Mouse (Mus musculus) kidney, postnatal 0 days (tissue): ENCODE data around the gene Rnpep. TPM values are rescaled to one million over a fixed set of nuclear protein-coding genes. Genes with fewer than 3 reads are reported as not detected.

Experiments
- ATAC-seq: fragments of 200-750 bp; cut with Nextera tagmentation; replicated peaks from 2 replicates; pipeline ENCODE4 v1.8.0; 2017; ENCODE audit warnings: low read depth, moderate number of reproducible peaks, moderate TSS enrichment, moderate library complexity; ENCODE audit not compliant: low FRiP score
- DNase-seq: peaks from one replicate; pipeline ENCODE4 v3.0.0-alpha.2; 2016; ENCODE audit warnings: low spot score
- H3K27ac ChIP-seq: fragments of 300-500 bp; sonication (generic); 2 replicates; pipeline ENCODE4 v1.5.1; 2014; ENCODE audit warnings: mild to moderate bottlenecking
- H3K27me3 ChIP-seq: fragments of 300-500 bp; sonication (generic); 2 replicates; pipeline ENCODE4 v1.6.1; 2014; ENCODE audit warnings: low read length, mixed read lengths; ENCODE audit not compliant: insufficient read depth
- H3K36me3 ChIP-seq: fragments of 300-500 bp; sonication (generic); 2 replicates; pipeline ENCODE4 v1.6.1; 2014; ENCODE audit warnings: low read length, mixed read lengths; ENCODE audit not compliant: insufficient read depth
- H3K4me1 ChIP-seq: fragments of 300-500 bp; sonication (generic); replicated peaks from 2 replicates; pipeline ENCODE4 v1.6.1; 2014; ENCODE audit warnings: antibody characterized with exemption, low read length, mixed read lengths; ENCODE audit not compliant: insufficient read depth
- H3K4me2 ChIP-seq: fragments of 300-500 bp; sonication (generic); 2 replicates; pipeline ENCODE4 v1.6.1; 2014; ENCODE audit warnings: mild to moderate bottlenecking, low read length, moderate library complexity, mixed read lengths
- H3K4me3 ChIP-seq: fragments of 300-500 bp; sonication (generic); replicated peaks from 2 replicates; pipeline ENCODE4 v1.5.1; 2014; ENCODE audit warnings: low read depth, low read length
- H3K9ac ChIP-seq: fragments of 300-500 bp; sonication (generic); 2 replicates; pipeline ENCODE4 v1.6.1; 2014; ENCODE audit warnings: low read depth, low read length
- H3K9me3 ChIP-seq: fragments of 300-500 bp; sonication (generic); replicated peaks from 2 replicates; pipeline ENCODE4 v1.6.1; 2016; ENCODE audit warnings: low read length, inconsistent platforms, mixed read lengths
- CTCF ChIP-seq: IDR thresholded peaks from 2 replicates; pipeline ENCODE4 v1.5.1; 2016; ENCODE audit warnings: antibody characterized with exemption, low read depth, mild to moderate bottlenecking, moderate library complexity
- WGBS: fragments of 180-500 bp; shearing (Covaris S2); extraction: QIAGEN DNeasy Blood & Tissue Kit; methylation state at CpG from one replicate; pipeline ENCODE4 v1.1.7; 2014; 5-methylcytosine and 5-hydroxymethylcytosine counted together
- polyA plus RNA-seq: library from polyadenylated mRNA; unstranded; fragments of >200 nt; fragmentation: Nextera tagmentation; extraction: Ambion mirVana; gene quantifications from 2 replicates; pipeline ENCODE4 v1.2.1, GENCODE M21; 2015

Rnpep gene
- polyA plus RNA-seq, 1 experiment from 2014 or later = 56.5 TPM

GRCm38 (mm10) chr1:135313284-135314031 lies 29.6 kb upstream of the Rnpep start, which contains the start of gene Timm17a:
Gene Timm17a, minus strand, starts transcription at chr1:135313778.
- Histone ChIP-seq H3K27me3 (no peaks in the 10 kb centered on the region), H3K4me2 (peak within 1 kb of the TSS; percentile 89), H3K36me3 (peaks cover 8% of the 10 kb centered on the region; the same call in 1 of the 2 replicates), H3K9me3 (no peaks in the 10 kb centered on the region), H3K9ac (peak within 1 kb of the TSS; percentile 92), H3K4me3 (peak within 1 kb of the TSS; percentile 90), H3K27ac (peak within 1 kb of the TSS; percentile 89), H3K4me1 (peaks cover 9% of the 10 kb centered on the region)
- peak; percentile 98 for DNase-seq
- peak; percentile 98 for ATAC-seq
- no peak for TF ChIP-seq CTCF
- under 1% methylated on average over 51 of the region's 51 CpGs for WGBS

DNA sequence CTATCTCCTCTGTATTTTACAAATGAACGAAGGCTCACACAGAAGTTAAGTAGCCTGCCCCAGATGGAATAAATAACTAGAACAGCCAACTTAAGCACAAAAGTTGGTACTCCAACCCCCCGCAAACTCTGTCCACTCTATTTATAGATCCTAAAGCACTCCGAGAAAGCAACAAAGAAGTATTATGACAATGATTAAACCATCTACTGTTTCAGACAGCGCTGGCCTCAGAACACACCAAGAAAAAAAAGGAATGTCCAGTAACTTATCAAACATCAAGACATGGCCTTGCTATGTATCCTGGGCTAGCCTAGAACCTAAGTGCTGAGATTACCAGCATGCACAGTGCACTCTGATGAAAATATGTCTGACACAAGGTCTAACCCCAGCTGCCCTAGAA lies 28.3 kb upstream of the Rnpep start:
- Histone ChIP-seq H3K9ac (peak overlapping the region; percentile 92; the same call in 1 of the 2 replicates), H3K27me3 (no peaks in the 10 kb centered on the region), H3K4me3 (peak overlapping the region; percentile 90), H3K9me3 (no peaks in the 10 kb centered on the region), H3K27ac (no peak overlapping the region), H3K4me2 (peak overlapping the region; percentile 89), H3K4me1 (peaks cover 9% of the 10 kb centered on the region), H3K36me3 (peaks cover 18% of the 10 kb centered on the region)
- no peak for TF ChIP-seq CTCF
- WGBS = 75% methylated on average over 4 of the region's 4 CpGs
- DNase-seq (no peak), ATAC-seq (no peak)

- peaks cover 9% of the 10 kb centered on the region for H3K4me1 ChIP-seq
- ATAC-seq (no peak), DNase-seq (no peak)
- no peaks in the 10 kb centered on the region for H3K27me3 ChIP-seq
- WGBS = 78% methylated on average over 6 of the region's 6 CpGs
- H3K9ac ChIP-seq = no peak overlapping the region
- TF ChIP-seq CTCF = no peak
- no peak overlapping the region for H3K4me3 ChIP-seq
- no peak overlapping the region for H3K27ac ChIP-seq
- no peak overlapping the region for H3K4me2 ChIP-seq
- peaks cover 23% of the 10 kb centered on the region for H3K36me3 ChIP-seq
- no peaks in the 10 kb centered on the region for H3K9me3 ChIP-seq
Measured at GRCm38 (mm10) chr1:135311356-135311755, 27.5 kb upstream of the Rnpep start.

DNA sequence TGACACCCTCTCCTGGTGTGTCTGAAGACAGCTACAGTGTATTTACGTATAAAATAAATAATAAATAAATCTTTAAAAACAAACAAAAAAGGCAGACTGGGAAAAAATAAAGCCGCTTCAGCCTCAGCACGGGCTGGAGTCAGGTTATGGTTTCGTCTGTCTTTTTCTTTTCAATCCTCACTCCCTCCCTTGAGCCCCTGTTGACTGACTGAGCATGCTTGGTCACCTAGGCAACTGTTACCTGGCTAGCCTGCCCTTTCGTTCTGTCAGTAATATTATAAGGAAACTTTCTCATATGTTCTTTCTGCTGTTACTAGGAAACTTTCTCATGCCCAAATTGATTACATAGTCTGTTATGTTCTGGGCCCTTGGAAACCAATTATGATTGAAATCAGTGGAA lies 7.0 kb upstream of the Rnpep start:
- DNase-seq (no peak), ATAC-seq (no peak)
- Histone ChIP-seq H3K4me2 (no peak overlapping the region), H3K27ac (no peak overlapping the region), H3K9me3 (no peaks in the 10 kb centered on the region), H3K9ac (no peak overlapping the region), H3K4me3 (no peak overlapping the region), H3K36me3 (0 out of 2 replicates have a peak, but pooled peaks cover 3% of the 10 kb centered on the region), H3K4me1 (no peaks in the 10 kb centered on the region), H3K27me3 (no peaks in the 10 kb centered on the region)
- no peak for TF ChIP-seq CTCF
- WGBS = 72% methylated on average over 5 of the region's 5 CpGs

DNA sequence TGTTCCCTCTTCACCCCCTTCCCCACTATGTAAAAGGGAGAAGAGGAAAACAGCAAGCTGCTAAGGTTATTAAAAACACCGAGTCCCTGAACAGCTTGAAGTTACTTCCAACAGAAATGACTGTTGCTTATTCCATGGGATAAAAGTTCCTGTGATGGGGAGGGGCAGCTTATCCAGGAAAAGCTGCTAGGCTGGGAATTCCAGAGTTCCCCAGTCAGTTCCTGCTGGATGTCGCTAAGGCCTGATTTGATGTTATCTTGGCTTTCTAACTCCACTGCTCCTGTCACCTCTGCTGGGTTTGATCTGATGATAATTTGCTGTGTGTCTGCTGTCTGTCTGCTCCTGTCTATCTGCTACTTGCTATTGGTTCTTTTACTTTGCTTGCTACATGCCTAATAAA lies 2.4 kb upstream of the Rnpep start:
- no peak overlapping the region for H3K27ac ChIP-seq
- no peaks in the 10 kb centered on the region for H3K36me3 ChIP-seq
- no peak overlapping the region for H3K4me3 ChIP-seq
- no peaks in the 10 kb centered on the region for H3K4me1 ChIP-seq
- no peak for DNase-seq
- ATAC-seq = no peak
- no peak overlapping the region for H3K9ac ChIP-seq
- no peaks in the 10 kb centered on the region for H3K27me3 ChIP-seq
- H3K9me3 ChIP-seq = no peaks in the 10 kb centered on the region
- TF ChIP-seq CTCF = no peak
- no peak overlapping the region for H3K4me2 ChIP-seq
- 64% methylated on average over 2 of the region's 2 CpGs for WGBS

GRCm38 (mm10) chr1:135283287-135283825 lies 528 bp downstream of the Rnpep start:
- TF ChIP-seq CTCF = no peak
- ATAC-seq (peak; percentile 63; the same call in 1 of the 2 replicates), DNase-seq (peak; percentile 50)
- Histone ChIP-seq H3K36me3 (peaks cover 3% of the 10 kb centered on the region; the same call in 1 of the 2 replicates), H3K4me1 (no peaks in the 10 kb centered on the region), H3K9ac (peak overlapping the region; percentile 89), H3K4me2 (peak overlapping the region; percentile 80), H3K9me3 (no peaks in the 10 kb centered on the region), H3K27ac (peak overlapping the region; percentile 87), H3K27me3 (no peaks in the 10 kb centered on the region), H3K4me3 (peak overlapping the region; percentile 74)
- WGBS = under 1% methylated on average over 46 of the region's 48 CpGs
